Mouse (Mus musculus): ENCODE measurements around the gene Psmb11. TPM values are rescaled to one million over a fixed set of nuclear protein-coding genes. Genes with fewer than 3 reads are reported as not detected.

The Psmb11 gene
- not detected in 2 replicates for total RNA-seq (2015; ENCODE audit: low replicate concordance)
- total RNA-seq (2017; ENCODE audit: low replicate concordance): 0.26 TPM in 1 of 2 replicates, not detected in the other

GRCm38 (mm10) chr14:54621133-54621532 lies at the start of gene Psmb11:
Gene Psmb11, plus strand, starts transcription at chr14:54621433.
- no peak for ATAC-seq (replicated peaks; ENCODE audit: low FRiP score, poor library complexity, severe bottlenecking)

GRCm38 (mm10) chr14:54572122-54572521 lies 49.1 kb upstream of the Psmb11 start:
- no peak for ATAC-seq (replicated peaks; ENCODE audit: low FRiP score, poor library complexity, severe bottlenecking)

GRCm38 (mm10) chr14:54572790-54573736 lies 48.2 kb upstream of the Psmb11 start:
- ATAC-seq (replicated peaks; ENCODE audit: low FRiP score, poor library complexity, severe bottlenecking): no peak

- no peak for ATAC-seq (replicated peaks; ENCODE audit: low FRiP score, poor library complexity, severe bottlenecking)
Observed at GRCm38 (mm10) chr14:54574253-54574652, 47.0 kb upstream of the Psmb11 start.

- no peak for ATAC-seq (replicated peaks; ENCODE audit: low FRiP score, poor library complexity, severe bottlenecking)
Observed at GRCm38 (mm10) chr14:54575031-54575430, 46.2 kb upstream of the Psmb11 start.

- no peak for ATAC-seq (replicated peaks; ENCODE audit: low FRiP score, poor library complexity, severe bottlenecking)
Observed at GRCm38 (mm10) chr14:54575631-54576030, 45.6 kb upstream of the Psmb11 start.

- ATAC-seq (replicated peaks; ENCODE audit: low FRiP score, poor library complexity, severe bottlenecking): no peak
Observed at GRCm38 (mm10) chr14:54576241-54577088, 44.8 kb upstream of the Psmb11 start.

- no peak for ATAC-seq (replicated peaks; ENCODE audit: low FRiP score, poor library complexity, severe bottlenecking)
Observed at GRCm38 (mm10) chr14:54577089-54577982, 43.9 kb upstream of the Psmb11 start, which contains the start of gene Ajuba. Gene Ajuba, minus strand, starts transcription at chr14:54577558.

- 0 out of 2 replicates have a peak, but pooled peaks have one; percentile 38 for ATAC-seq (replicated peaks; ENCODE audit: low FRiP score, poor library complexity, severe bottlenecking)
Observed at GRCm38 (mm10) chr14:54578063-54578462, 43.2 kb upstream of the Psmb11 start.

- no peak for ATAC-seq (replicated peaks; ENCODE audit: low FRiP score, poor library complexity, severe bottlenecking)
Observed at GRCm38 (mm10) chr14:54579638-54580037, 41.6 kb upstream of the Psmb11 start.

- no peak for ATAC-seq (replicated peaks; ENCODE audit: low FRiP score, poor library complexity, severe bottlenecking)
Observed at GRCm38 (mm10) chr14:54582536-54582935, 38.7 kb upstream of the Psmb11 start.

GRCm38 (mm10) chr14:54583681-54584338 lies 37.4 kb upstream of the Psmb11 start:
- peak; percentile 81 for ATAC-seq (replicated peaks; ENCODE audit: low FRiP score, poor library complexity, severe bottlenecking)

- ATAC-seq (replicated peaks; ENCODE audit: low FRiP score, poor library complexity, severe bottlenecking): no peak
Observed at GRCm38 (mm10) chr14:54591056-54591455, 30.2 kb upstream of the Psmb11 start.

- no peak for ATAC-seq (replicated peaks; ENCODE audit: low FRiP score, poor library complexity, severe bottlenecking)
Observed at GRCm38 (mm10) chr14:54592319-54592934, 28.8 kb upstream of the Psmb11 start.

GRCm38 (mm10) chr14:54594055-54594454 lies 27.2 kb upstream of the Psmb11 start:
- ATAC-seq (replicated peaks; ENCODE audit: low FRiP score, poor library complexity, severe bottlenecking): peak; percentile 56; the same call in 1 of the 2 replicates

GRCm38 (mm10) chr14:54594631-54595414 lies 26.4 kb upstream of the Psmb11 start:
- ATAC-seq (replicated peaks; ENCODE audit: low FRiP score, poor library complexity, severe bottlenecking): no peak

GRCm38 (mm10) chr14:54597084-54597483 lies 24.1 kb upstream of the Psmb11 start:
- ATAC-seq (replicated peaks; ENCODE audit: low FRiP score, poor library complexity, severe bottlenecking): no peak

- ATAC-seq (replicated peaks; ENCODE audit: low FRiP score, poor library complexity, severe bottlenecking): no peak
Observed at GRCm38 (mm10) chr14:54601601-54602000, 19.6 kb upstream of the Psmb11 start.
